Mouse (Mus musculus) limb, embryonic 14.5 days (tissue): ENCODE results near the gene Atp11a. TPM values are rescaled to one million over a fixed set of nuclear protein-coding genes. Genes with fewer than 3 reads are reported as not detected.

Source experiments
- ATAC-seq: fragments of 200-750 bp; cut with Nextera tagmentation; 2 replicates; pipeline ENCODE4 v1.8.0; 2017; ENCODE audit warnings: low read depth, moderate number of reproducible peaks, moderate TSS enrichment; ENCODE audit not compliant: low FRiP score
- DNase-seq: peaks from one replicate; pipeline ENCODE4 v3.0.0-alpha.2; 2015; ENCODE audit warnings: low spot score
- H3K27ac ChIP-seq: fragments of 300-500 bp; sonication (generic); replicated peaks from 2 replicates; pipeline ENCODE4 v1.5.1; 2014; ENCODE audit warnings: low read depth, mild to moderate bottlenecking, low read length, moderate library complexity, mixed read lengths
- H3K27me3 ChIP-seq: fragments of 300-500 bp; sonication (generic); 2 replicates; pipeline ENCODE4 v1.6.1; 2014; ENCODE audit warnings: low read length, mixed read lengths; ENCODE audit not compliant: control insufficient read depth, insufficient read depth
- H3K36me3 ChIP-seq: fragments of 300-500 bp; sonication (generic); 2 replicates; pipeline ENCODE4 v1.6.1; 2014; ENCODE audit warnings: mild to moderate bottlenecking, low read length, moderate library complexity, mixed read lengths; ENCODE audit not compliant: control insufficient read depth, insufficient read depth
- H3K4me1 ChIP-seq: fragments of 300-500 bp; sonication (generic); 2 replicates; pipeline ENCODE4 v1.6.1; 2014; ENCODE audit warnings: antibody characterized with exemption, low read length, mixed read lengths; ENCODE audit not compliant: control insufficient read depth, insufficient read depth
- H3K4me2 ChIP-seq: fragments of 300-500 bp; sonication (generic); replicated peaks from 2 replicates; pipeline ENCODE4 v1.6.1; 2014; ENCODE audit warnings: low read depth, mild to moderate bottlenecking, low read length, moderate library complexity; ENCODE audit not compliant: severe bottlenecking
- H3K4me3 ChIP-seq: fragments of 300-500 bp; sonication (generic); replicated peaks from 2 replicates; pipeline ENCODE4 v1.5.1; 2014; ENCODE audit warnings: low read length
- H3K9ac ChIP-seq: fragments of 300-500 bp; sonication (generic); 2 replicates; pipeline ENCODE4 v1.6.1; 2014; ENCODE audit warnings: mild to moderate bottlenecking, low read depth, low read length, moderate library complexity; ENCODE audit not compliant: severe bottlenecking
- H3K9me3 ChIP-seq: fragments of 300-500 bp; sonication (generic); 2 replicates; pipeline ENCODE4 v1.6.1; 2016; ENCODE audit warnings: low read length; ENCODE audit not compliant: control insufficient read depth
- POLR2A ChIP-seq: fragments of 200-500 bp; IDR thresholded peaks from 2 replicates; pipeline ENCODE4 v1.8.0; 2012; ENCODE audit warnings: inconsistent platforms, mild to moderate bottlenecking, moderate library complexity, borderline replicate concordance; ENCODE audit not compliant: insufficient read depth, insufficient read length; ENCODE audit errors: extremely low read depth
- WGBS: fragments of 180-500 bp; shearing (Covaris S2); extraction: QIAGEN DNeasy Blood & Tissue Kit; methylation state at CpG from one replicate; pipeline ENCODE4 v1.1.7; 2014; 5-methylcytosine and 5-hydroxymethylcytosine counted together
- polyA plus RNA-seq, 2 experiments: library from polyadenylated mRNA; depleted of rRNA in 1 of 2; stranded (reverse) in 1 of 2; unstranded in 1 of 2; fragments of >200 nt; fragmentation: Nextera tagmentation in 1 of 2; extraction: Ambion mirVana in 1 of 2; gene quantifications; 2 replicates each; pipeline versions ENCODE4 v1.2.1 to v1.2.3; 2012 to 2014

The Atp11a gene
- polyA plus RNA-seq, 2 experiments, result 26.0 to 81.8 TPM

GRCm38 (mm10) chr8:12917029-12917428 is 160.2 kb downstream of the Atp11a start:
- no peak for TF ChIP-seq POLR2A
- Histone ChIP-seq H3K9me3 (no peaks in the 10 kb centered on the region), H3K4me2 (no peak overlapping the region), H3K27ac (no peak overlapping the region), H3K4me1 (peaks cover 10% of the 10 kb centered on the region), H3K4me3 (no peak overlapping the region), H3K27me3 (no peaks in the 10 kb centered on the region), H3K9ac (no peak overlapping the region), H3K36me3 (no peaks in the 10 kb centered on the region)
- WGBS, result 75% methylated on average over 3 of the region's 3 CpGs
- no peak for ATAC-seq
- no peak for DNase-seq

- H3K27ac ChIP-seq, result no peak overlapping the region
- H3K27me3 ChIP-seq, result no peaks in the 10 kb centered on the region
- ATAC-seq (no peak), DNase-seq (no peak)
- H3K4me3 ChIP-seq, result no peak overlapping the region
- peaks cover 10% of the 10 kb centered on the region for H3K4me1 ChIP-seq
- TF ChIP-seq POLR2A, result no peak
- H3K9ac ChIP-seq, result no peak overlapping the region
- H3K36me3 ChIP-seq, result no peaks in the 10 kb centered on the region
- 81% methylated on average over 4 of the region's 4 CpGs for WGBS
- no peaks in the 10 kb centered on the region for H3K9me3 ChIP-seq
- H3K4me2 ChIP-seq, result no peak overlapping the region
Measured at GRCm38 (mm10) chr8:12917831-12918230, 161.0 kb downstream of the Atp11a start.

Other genes with a start within 250 kb of the Atp11a start
- gene Spaca7, start 184.0 kb upstream of the Atp11a start, polyA plus RNA-seq (2012; rRNA removed), result not detected in 2 replicates
- gene Spaca7, start 184.0 kb upstream of the Atp11a start, polyA plus RNA-seq (2014; fragmentation: Nextera tagmentation; extraction: Ambion mirVana), result not detected in 2 replicates
- gene Tubgcp3, start 84.8 kb upstream of the Atp11a start, polyA plus RNA-seq (2012; rRNA removed), result 67.2 and 78.1 TPM in 2 replicates
- gene Tubgcp3, start 84.8 kb upstream of the Atp11a start, polyA plus RNA-seq (2014; fragmentation: Nextera tagmentation; extraction: Ambion mirVana), result 32.1 and 40.4 TPM in 2 replicates
- gene Mcf2l, start 116.8 kb downstream of the Atp11a start, polyA plus RNA-seq (2012; rRNA removed), result 14.2 and 14.9 TPM in 2 replicates
- 11.5 and 15.1 TPM in 2 replicates for gene Mcf2l, start 116.8 kb downstream of the Atp11a start, polyA plus RNA-seq (2014; fragmentation: Nextera tagmentation; extraction: Ambion mirVana)